Mouse (Mus musculus) CH12.LX (cell line): Measurements from ENCODE around the gene Rbp2. TPM values are rescaled to one million over a fixed set of nuclear protein-coding genes. Genes with fewer than 3 reads are reported as not detected.
A peak's percentile ranks its signal among the peaks of the same experiment; 100 is the strongest.

ENCODE experiments used
- DNase-seq: peaks from one replicate; pipeline ENCODE4 v3.0.0-alpha.2; 2013; ENCODE audit errors: extremely low read depth
- H3K27ac ChIP-seq: 2 replicates; pipeline ENCODE4 v1.5.1; 2012; ENCODE audit warnings: low read depth, mild to moderate bottlenecking, control low read depth, moderate library complexity; ENCODE audit not compliant: insufficient read depth
- H3K27me3 ChIP-seq: replicated peaks from 2 replicates; pipeline ENCODE3; 2012; ENCODE audit warnings: inconsistent platforms
- H3K36me3 ChIP-seq, 2 experiments: replicated peaks in 1 of 2; 2 replicates each; pipeline versions ENCODE3 to v1.6.1; 2012; ENCODE audit warnings: inconsistent platforms in 1 of 2, low read length in 1 of 2, mild to moderate bottlenecking in 1 of 2, mixed read lengths in 1 of 2, moderate library complexity in 1 of 2; ENCODE audit not compliant: control insufficient read depth in 1 of 2, insufficient read depth in 1 of 2
- H3K4me1 ChIP-seq, 2 experiments: 2 replicates each; pipeline ENCODE4 v1.6.1; 2012; ENCODE audit warnings: inconsistent platforms in 1 of 2, moderate library complexity in 1 of 2; ENCODE audit not compliant: insufficient read depth in 2 of 2, control insufficient read depth in 1 of 2
- H3K4me2 ChIP-seq: 2 replicates; pipeline ENCODE4 v1.6.1; 2012; ENCODE audit warnings: low read depth, mild to moderate bottlenecking, control low read depth; ENCODE audit not compliant: poor library complexity, insufficient read depth, severe bottlenecking
- H3K4me3 ChIP-seq, 3 experiments: fragments of 150-350 bp in 1 of 3; sonication (generic) in 1 of 3; replicated peaks in 1 of 3; 2 replicates each; pipeline versions ENCODE3 to v1.5.1; 2011 to 2012; ENCODE audit warnings: low read depth in 2 of 3, low read length in 2 of 3, mild to moderate bottlenecking in 2 of 3, moderate library complexity in 2 of 3, control low read depth in 1 of 3, improper control_type of control experiment in 1 of 3, inconsistent platforms in 1 of 3, mixed read lengths in 1 of 3; ENCODE audit not compliant: poor library complexity in 1 of 3
- H3K79me2 ChIP-seq: replicated peaks from 2 replicates; pipeline ENCODE4 v1.6.1; 2012; ENCODE audit warnings: mild to moderate bottlenecking, moderate library complexity; ENCODE audit not compliant: control insufficient read depth, poor library complexity, insufficient read depth, severe bottlenecking; ENCODE audit errors: extremely low read depth
- H3K9ac ChIP-seq: 2 replicates; pipeline ENCODE4 v1.6.1; 2012; ENCODE audit warnings: low read depth, mild to moderate bottlenecking, control low read depth, moderate library complexity; ENCODE audit not compliant: insufficient read depth
- H3K9me3 ChIP-seq: replicated peaks from 2 replicates; pipeline ENCODE3; 2012; ENCODE audit warnings: low read length, inconsistent platforms, mixed read lengths
- BHLHE40 ChIP-seq: IDR thresholded peaks from 2 replicates; pipeline ENCODE4 v1.6.1; 2011; ENCODE audit warnings: mild to moderate bottlenecking, low read depth, low read length, improper control_type of control experiment
- CHD1 ChIP-seq: IDR thresholded peaks from 2 replicates; pipeline ENCODE4 v1.6.1; 2012; ENCODE audit warnings: low read depth, low read length, improper control_type of control experiment, inconsistent platforms
- CTCF ChIP-seq, 2 experiments: IDR thresholded peaks in 1 of 2; conservative IDR thresholded peaks in 1 of 2; 2 replicates each; pipeline ENCODE4 v1.5.1; 2011 to 2012; ENCODE audit warnings: low read depth in 2 of 2, low read length in 2 of 2, improper control_type of control experiment in 1 of 2, inconsistent platforms in 1 of 2, mild to moderate bottlenecking in 1 of 2, moderate library complexity in 1 of 2
- ELF1 ChIP-seq: IDR thresholded peaks from 2 replicates; pipeline ENCODE4 v1.6.1; 2014; ENCODE audit warnings: low read depth, mild to moderate bottlenecking, inconsistent platforms, low read length, improper control_type of control experiment
- ETS1 ChIP-seq: conservative IDR thresholded peaks from 2 replicates; pipeline ENCODE4 v1.6.1; 2012; ENCODE audit warnings: low read depth, mild to moderate bottlenecking, inconsistent platforms, low read length, improper control_type of control experiment, moderate library complexity
- JUND ChIP-seq: conservative IDR thresholded peaks from 2 replicates; pipeline ENCODE4 v1.6.1; 2011; ENCODE audit warnings: low read depth, low read length, improper control_type of control experiment
- KAT2A ChIP-seq: IDR thresholded peaks from 2 replicates; pipeline ENCODE4 v1.6.1; 2012; ENCODE audit warnings: low read length, improper control_type of control experiment, inconsistent platforms; ENCODE audit not compliant: insufficient replicate concordance
- MAFK ChIP-seq: IDR thresholded peaks from 2 replicates; pipeline ENCODE4 v1.6.1; 2011; ENCODE audit warnings: low read length, improper control_type of control experiment; ENCODE audit not compliant: insufficient replicate concordance
- MAX ChIP-seq: IDR thresholded peaks from 2 replicates; pipeline ENCODE4 v1.6.1; 2011; ENCODE audit warnings: low read length, improper control_type of control experiment
- MEF2A ChIP-seq: IDR thresholded peaks from 2 replicates; pipeline ENCODE4 v1.6.1; 2014; ENCODE audit warnings: low read depth, mild to moderate bottlenecking, inconsistent platforms, low read length, improper control_type of control experiment, borderline replicate concordance
- MXI1 ChIP-seq: IDR thresholded peaks from 2 replicates; pipeline ENCODE4 v1.6.1; 2011; ENCODE audit warnings: mild to moderate bottlenecking, low read depth, low read length, improper control_type of control experiment
- MYC ChIP-seq: IDR thresholded peaks from 2 replicates; pipeline ENCODE4 v1.6.1; 2011; ENCODE audit warnings: low read depth, mild to moderate bottlenecking, improper control_type of control experiment, low read length
- NRF1 ChIP-seq: IDR thresholded peaks from 2 replicates; pipeline ENCODE4 v1.6.1; 2014; ENCODE audit warnings: low read depth, mild to moderate bottlenecking, inconsistent platforms, low read length, improper control_type of control experiment, moderate library complexity
- RAD21 ChIP-seq: IDR thresholded peaks from 2 replicates; pipeline ENCODE4 v1.6.1; 2011; ENCODE audit warnings: low read depth, mild to moderate bottlenecking, low read length, improper control_type of control experiment, moderate library complexity
- RCOR1 ChIP-seq: conservative IDR thresholded peaks from 2 replicates; pipeline ENCODE4 v1.6.1; 2012; ENCODE audit warnings: low read depth, mild to moderate bottlenecking, inconsistent platforms, low read length, improper control_type of control experiment
- SIN3A ChIP-seq: IDR thresholded peaks from 2 replicates; pipeline ENCODE4 v1.6.1; 2012; ENCODE audit warnings: low read length, improper control_type of control experiment, inconsistent platforms
- SMC3 ChIP-seq: IDR thresholded peaks from 2 replicates; pipeline ENCODE4 v1.6.1; 2011; ENCODE audit warnings: low read depth, low read length, improper control_type of control experiment
- UBTF ChIP-seq: IDR thresholded peaks from 2 replicates; pipeline ENCODE4 v1.6.1; 2012; ENCODE audit warnings: low read depth, mild to moderate bottlenecking, inconsistent platforms, low read length, improper control_type of control experiment, moderate library complexity
- USF1 ChIP-seq: IDR thresholded peaks from 2 replicates; pipeline ENCODE4 v1.6.1; 2014; ENCODE audit warnings: low read depth, mild to moderate bottlenecking, inconsistent platforms, low read length, improper control_type of control experiment
- ZMIZ1 ChIP-seq: IDR thresholded peaks from 2 replicates; pipeline ENCODE4 v1.6.1; 2012; ENCODE audit warnings: low read depth, mild to moderate bottlenecking, inconsistent platforms, low read length, improper control_type of control experiment
- dilution Hi-C: fragments of 300-500 bp; cut with MboI; formaldehyde crosslinking; loops from 2 replicates; pipeline ENCODE4 v1.14.3; 2020; ENCODE audit warnings: low sequenced_read_pairs; ENCODE audit not compliant: extremely low pct_unique_long_range_greater_than_20kb, extremely low pct_ligation_motif_present
- in situ Hi-C: fragments of 300-500 bp; cut with MboI; formaldehyde crosslinking; loops from 3 replicates; pipeline ENCODE4 v1.14.3; 2019; ENCODE audit warnings: low sequenced_read_pairs, low pct_ligation_motif_present, low pct_unique_long_range_greater_than_20kb, mixed read lengths
- polyA plus RNA-seq: library from polyadenylated mRNA; unstranded; fragments of >175 nt; gene quantifications from 2 replicates; pipeline ENCODE4 v1.2.1, GENCODE M21; 2012; ENCODE audit warnings: low read depth; ENCODE audit not compliant: insufficient read length
- total RNA-seq, 2 experiments: library from RNA; depleted of rRNA; stranded (reverse); fragments of 300-350 nt in 1 of 2; fragments of >200 nt in 1 of 2; gene quantifications; 2 replicates each; pipeline ENCODE4 v1.2.3; 2012 to 2014

Rbp2 gene
- total and polyA plus RNA-seq, 3 experiments: 1.7 to 1.9 (median 1.8) TPM

GRCm38 (mm10) chr9:98442638-98443037, 43.3 kb upstream of the Rbp2 start:
- Histone ChIP-seq H3K9me3 (no peaks in the 10 kb centered on the region), H3K9ac (no peak overlapping the region), H3K27ac (no peak overlapping the region), H3K79me2 (no peaks in the 10 kb centered on the region), H3K4me2 (no peak overlapping the region), H3K36me3 (no peaks in the 10 kb centered on the region), H3K4me1 (peaks cover 5 to 28% of the 10 kb centered on the region in 2 experiments), H3K4me3 (no peak overlapping the region), H3K27me3 (peaks cover 2% of the 10 kb centered on the region)
- TF ChIP-seq SMC3 (peak; percentile 73), NRF1 (no peak), CHD1 (no peak), ZMIZ1 (no peak), ETS1 (no peak), RAD21 (peak; percentile 51), MAFK (no peak), UBTF (no peak), JUND (no peak), ELF1 (no peak), CTCF (conservative IDR thresholded peaks at IDR 0.05 in 1 of 2, IDR thresholded peaks at IDR 0.05 in 1 of 2; ENCODE audit: low read depth in 2 of 2, low read length in 2 of 2) (peak; percentile 12 to 72; a peak in 2 of 4 replicates), SIN3A (no peak), KAT2A (no peak), BHLHE40 (no peak), RCOR1 (no peak), USF1 (no peak), MYC (no peak), MEF2A (no peak)
- dilution Hi-C loops: no loop called here
- peak; percentile 45 for DNase-seq
- in situ Hi-C loops: loop anchor here (10.0 kb wide), 1 partner anchor 102 kb away; no protein-coding TSS in a partner anchor

- no peaks in the 10 kb centered on the region for H3K36me3 ChIP-seq
- no peak for DNase-seq
- no peak overlapping the region for H3K4me3 ChIP-seq
- peaks cover 2% of the 10 kb centered on the region for H3K27me3 ChIP-seq
- in situ Hi-C loops: loop anchor here (10.0 kb wide), 1 partner anchor 99 kb away; no protein-coding TSS in a partner anchor
- no peak overlapping the region for H3K27ac ChIP-seq
- no peaks in the 10 kb centered on the region for H3K79me2 ChIP-seq
- TF ChIP-seq MXI1 (no peak), RAD21 (no peak), ETS1 (no peak), SMC3 (no peak), MAX (no peak)
- H3K9ac ChIP-seq: no peak overlapping the region
- H3K9me3 ChIP-seq: no peaks in the 10 kb centered on the region
- dilution Hi-C loops: no loop called here
- no peak overlapping the region for H3K4me2 ChIP-seq
- peaks cover 5 to 24% of the 10 kb centered on the region in 2 experiments for H3K4me1 ChIP-seq
Measured at GRCm38 (mm10) chr9:98445359-98446149, 40.4 kb upstream of the Rbp2 start.
